Mouse (Mus musculus) embryo, embryonic 9.5 days (tissue): ENCODE measurements around the gene Slc7a7.
A peak's percentile ranks its signal among the peaks of the same experiment; 100 is the strongest.

Experiments
- DNase-seq: peaks from one replicate; pipeline ENCODE4 v3.0.0-alpha.2; 2017; ENCODE audit errors: extremely low spot score

The Slc7a7 gene

GRCm38 (mm10) chr14:54432837-54433830 lies 15.6 kb upstream of the Slc7a7 start:
- DNase-seq, result no peak

DNA sequence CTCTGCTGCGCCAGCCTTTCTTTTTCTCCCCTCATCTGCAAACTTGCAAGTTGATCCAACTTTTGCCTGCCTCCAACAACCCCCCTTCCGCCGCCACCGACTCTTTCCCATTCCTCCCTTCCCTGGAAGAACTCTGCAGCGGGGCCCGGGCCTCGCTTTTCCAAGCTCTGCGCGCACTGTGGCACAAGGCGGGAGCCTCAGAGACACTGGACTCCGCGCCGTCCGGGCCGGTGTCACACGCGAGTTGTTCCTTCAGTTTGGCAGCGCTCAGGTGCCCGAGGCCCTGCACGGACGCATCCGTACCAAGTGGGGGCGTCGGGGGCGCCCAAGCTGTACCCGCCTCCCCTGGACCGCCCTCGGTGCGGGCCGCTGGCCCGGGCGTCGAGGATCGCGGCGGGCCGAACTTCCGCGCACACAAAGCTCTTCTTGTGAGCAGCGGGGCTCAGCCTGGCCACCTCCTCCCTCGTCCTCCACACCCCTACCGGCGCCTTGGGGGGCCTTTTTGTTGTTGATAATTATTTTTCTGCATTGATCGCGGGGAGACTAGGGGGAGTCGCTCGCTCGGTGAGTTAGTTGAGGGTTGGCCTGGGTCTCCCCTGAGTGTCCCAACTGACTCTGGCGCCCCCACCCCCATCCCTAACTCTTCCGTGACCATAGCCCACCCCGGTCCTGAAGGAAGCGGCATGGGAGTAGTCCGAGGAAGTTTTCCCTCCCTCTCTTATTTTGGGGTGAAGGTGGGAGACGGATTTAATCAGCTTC lies 14.7 kb upstream of the Slc7a7 start:
- DNase-seq, result peak; percentile 58

DNA sequence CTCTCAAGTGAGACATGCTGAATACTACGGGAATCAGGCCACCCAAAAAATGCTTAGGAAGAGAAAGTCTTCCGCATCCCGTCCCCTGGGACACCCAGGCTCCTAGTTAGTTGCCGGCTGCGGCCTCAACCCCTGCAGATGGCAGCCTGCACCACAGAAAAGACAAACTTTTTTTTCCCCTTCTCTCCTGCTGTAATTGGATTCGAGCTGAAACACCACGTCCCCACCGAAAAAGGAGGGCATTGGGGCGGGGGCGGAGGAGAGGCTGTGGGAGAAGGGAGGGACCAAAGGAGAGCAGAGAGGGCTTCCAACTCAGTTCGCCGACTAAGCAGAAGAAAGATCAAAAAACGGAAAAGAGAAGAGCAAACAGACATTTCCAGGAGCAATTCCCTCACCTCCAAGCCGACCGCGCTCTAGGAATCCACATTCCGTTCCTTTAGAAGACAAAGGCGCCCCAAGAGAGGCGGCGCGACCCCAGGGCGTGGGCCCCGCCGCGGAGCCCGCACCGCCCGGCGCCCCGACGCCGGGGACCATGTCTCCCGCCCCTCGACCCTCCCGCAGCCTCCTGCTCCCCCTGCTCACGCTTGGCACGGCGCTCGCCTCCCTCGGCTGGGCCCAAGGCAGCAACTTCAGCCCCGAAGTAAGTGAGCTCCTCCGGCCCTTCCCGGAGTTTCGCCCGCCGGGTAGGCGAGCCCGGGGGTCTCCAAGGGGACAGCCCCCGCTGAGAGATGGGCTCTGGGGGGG lies 13.9 kb upstream of the Slc7a7 start, which contains the start of gene Mmp14:
Gene Mmp14, plus strand, starts transcription at position 279 of the 744 bp plus-strand sequence.
- DNase-seq, result peak; percentile 84

DNA sequence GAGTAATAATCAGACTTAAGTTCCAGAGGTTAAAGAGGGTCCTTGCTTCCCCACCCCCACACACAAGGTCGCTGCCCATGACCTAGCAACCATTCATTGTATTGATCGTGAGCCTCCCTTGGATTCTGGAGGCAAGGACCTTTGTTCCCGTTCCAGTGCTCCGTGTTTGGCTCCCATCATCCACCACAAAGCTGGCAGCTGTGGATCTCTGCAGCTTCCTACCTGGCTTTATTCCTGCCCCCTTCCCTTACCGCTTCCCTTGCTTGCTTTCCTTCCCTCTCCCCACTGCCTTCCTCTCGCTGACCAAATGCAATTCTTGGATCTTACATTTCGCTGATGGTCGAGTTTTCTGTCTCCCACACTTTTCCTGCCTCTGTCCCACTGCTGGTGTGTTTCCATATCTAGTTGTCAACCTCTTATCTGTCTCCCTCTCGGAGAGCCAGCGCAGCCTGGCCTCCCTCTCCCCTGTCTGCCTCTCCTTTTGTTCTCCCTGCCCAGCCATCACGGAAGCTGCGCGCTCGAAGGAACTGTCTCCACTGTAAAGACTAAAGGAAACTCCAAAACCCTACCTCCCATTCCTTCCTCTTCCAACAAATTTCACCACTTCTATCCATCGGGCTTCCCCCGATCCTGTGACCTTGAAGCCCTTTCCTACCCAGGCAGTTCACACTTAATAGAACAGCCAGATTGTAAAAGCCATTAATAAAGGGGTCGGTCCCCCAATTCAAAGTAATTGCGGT lies 13.0 kb upstream of the Slc7a7 start:
- peak; percentile 57 for DNase-seq

DNA sequence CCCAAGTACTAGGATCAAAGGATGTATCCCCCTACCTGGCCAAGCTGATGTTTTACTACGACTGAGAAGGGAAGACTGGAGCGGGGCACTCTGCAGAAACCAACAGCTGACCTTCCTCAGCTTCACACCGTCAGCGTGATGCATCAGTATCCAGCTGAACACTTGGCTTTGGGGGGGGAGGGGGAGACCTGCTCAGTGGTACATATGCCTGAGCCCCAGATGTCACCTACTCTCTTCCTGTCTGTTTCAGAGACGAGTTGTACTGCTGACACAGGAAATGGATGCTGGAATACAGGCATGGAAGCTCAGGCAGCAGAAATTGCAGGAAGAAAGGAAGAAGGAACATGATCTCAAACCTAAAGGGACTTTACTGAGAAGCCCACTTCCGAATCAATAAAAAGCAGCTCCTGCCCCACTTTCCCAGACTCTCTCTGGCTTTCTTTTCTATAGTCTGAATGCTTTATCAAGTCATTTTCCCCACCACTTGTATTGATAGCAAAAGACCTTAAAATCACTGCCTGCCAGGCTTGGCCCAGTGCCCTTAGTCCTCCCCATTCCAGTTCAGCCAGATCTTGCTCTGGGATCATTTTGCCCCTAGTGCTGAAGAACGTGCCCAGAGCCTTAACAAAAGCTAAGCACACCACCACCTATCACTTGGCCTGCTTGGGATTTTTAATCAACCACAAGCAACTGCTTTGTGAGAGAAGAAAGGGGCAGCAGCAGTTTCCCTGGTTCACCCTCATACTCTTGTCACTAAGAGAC lies 11.9 kb upstream of the Slc7a7 start:
- no peak for DNase-seq

GRCm38 (mm10) chr14:54428421-54428820 lies 10.8 kb upstream of the Slc7a7 start:
- no peak for DNase-seq

DNA sequence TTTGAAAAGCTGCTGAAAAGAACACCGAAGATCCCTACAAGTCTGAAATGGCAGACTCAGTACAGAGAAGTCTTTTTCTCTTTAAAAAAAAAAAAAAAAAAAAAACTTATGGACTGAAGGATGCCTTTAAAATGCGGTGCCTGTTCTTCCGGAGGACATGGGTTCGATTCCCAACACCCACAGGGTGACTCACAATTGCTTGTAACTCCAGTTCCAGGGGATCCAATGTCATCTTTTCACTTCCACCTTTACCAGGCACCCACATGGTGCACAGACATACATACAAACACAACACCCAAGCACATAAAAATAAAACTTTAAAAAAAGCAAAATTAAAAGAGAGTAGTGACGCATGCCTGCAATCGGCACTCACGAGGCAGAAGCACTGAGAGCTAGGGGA lies 10.1 kb upstream of the Slc7a7 start:
- DNase-seq, result no peak

DNA sequence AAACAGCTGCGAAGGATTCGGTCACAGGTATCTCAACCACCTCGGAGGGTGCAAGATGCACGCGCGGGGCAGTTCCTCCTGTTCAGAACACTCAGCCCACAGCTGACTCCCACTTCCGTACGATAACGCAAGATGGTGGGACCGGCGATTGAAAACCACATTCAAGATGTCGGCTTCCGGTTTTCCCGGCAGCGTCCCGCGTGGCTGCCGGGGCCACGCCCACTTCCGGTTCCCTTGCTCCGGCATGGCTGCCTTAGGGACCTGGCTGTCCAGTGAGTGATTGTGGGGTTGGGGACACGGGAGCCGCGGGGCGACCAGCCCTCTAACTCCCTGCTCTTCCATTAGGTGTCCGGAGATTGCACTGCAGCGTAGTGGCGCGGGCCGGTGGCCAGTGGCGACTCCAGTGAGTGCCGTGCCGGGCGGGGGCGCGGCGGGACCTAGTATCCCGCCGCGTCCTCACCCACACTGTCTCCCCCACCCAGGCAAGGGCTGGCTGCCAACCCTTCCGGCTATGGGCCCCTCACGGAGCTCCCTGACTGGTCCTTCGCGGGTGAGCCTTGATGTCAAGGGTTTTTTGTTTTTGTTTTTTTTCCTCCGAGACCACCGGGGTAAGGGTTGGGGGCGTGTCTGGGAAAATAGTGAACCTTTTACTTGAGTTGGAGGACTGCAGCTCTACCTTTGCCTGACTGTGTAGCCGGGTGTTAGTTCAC lies 9.3 kb upstream of the Slc7a7 start, which contains the start of gene Mrpl52:
Gene Mrpl52, plus strand, starts transcription at position 221 of the 710 bp plus-strand sequence.
- peak; percentile 92 for DNase-seq

- DNase-seq, result no peak
These were observed 8.6 kb upstream of the Slc7a7 start for GRCm38 (mm10) chr14:54426003-54426688.

DNA sequence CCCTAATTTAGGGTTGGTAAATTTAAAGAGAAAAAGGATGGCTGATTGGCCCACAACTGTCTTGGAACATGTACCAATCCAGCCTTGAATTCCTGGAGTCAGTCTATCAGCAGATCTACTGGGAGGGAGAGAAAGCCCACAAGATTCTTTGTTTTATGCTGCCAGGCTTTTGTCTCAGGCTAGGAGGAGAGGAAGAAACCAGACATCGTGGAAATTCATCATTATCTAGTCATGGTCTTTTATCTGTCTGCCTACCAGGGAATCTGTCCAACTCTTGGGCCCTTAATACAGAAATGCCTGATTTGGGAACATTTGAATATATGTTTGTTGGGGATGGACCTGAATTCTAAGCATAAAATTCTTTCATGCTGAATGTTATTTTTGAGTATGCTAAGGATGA lies 8.0 kb upstream of the Slc7a7 start:
- DNase-seq, result no peak

- DNase-seq, result no peak
These were observed 7.1 kb upstream of the Slc7a7 start for GRCm38 (mm10) chr14:54424634-54425033.

- DNase-seq, result no peak
These were observed 5.8 kb upstream of the Slc7a7 start for GRCm38 (mm10) chr14:54423406-54423805.

- no peak for DNase-seq
These were observed 3.4 kb upstream of the Slc7a7 start for GRCm38 (mm10) chr14:54421014-54421413.

DNA sequence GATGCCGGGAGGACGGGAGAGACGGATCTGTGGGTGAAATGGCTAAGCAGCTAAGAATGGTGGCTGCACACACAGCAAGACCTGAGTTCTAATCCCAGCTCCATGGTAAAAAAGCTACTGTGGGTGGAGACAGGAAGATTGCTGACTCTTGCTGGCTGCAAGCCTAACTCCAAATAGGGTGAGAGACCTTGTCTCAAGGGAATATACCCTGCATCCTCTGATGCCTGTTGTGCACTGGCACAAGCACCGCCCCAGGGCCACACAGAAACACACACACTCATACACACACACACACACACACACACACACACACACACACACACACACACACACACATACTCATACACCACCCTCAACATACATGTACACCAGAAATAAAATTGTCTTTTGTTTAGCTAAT lies 750 bp downstream of the Slc7a7 start:
- DNase-seq, result no peak

DNA sequence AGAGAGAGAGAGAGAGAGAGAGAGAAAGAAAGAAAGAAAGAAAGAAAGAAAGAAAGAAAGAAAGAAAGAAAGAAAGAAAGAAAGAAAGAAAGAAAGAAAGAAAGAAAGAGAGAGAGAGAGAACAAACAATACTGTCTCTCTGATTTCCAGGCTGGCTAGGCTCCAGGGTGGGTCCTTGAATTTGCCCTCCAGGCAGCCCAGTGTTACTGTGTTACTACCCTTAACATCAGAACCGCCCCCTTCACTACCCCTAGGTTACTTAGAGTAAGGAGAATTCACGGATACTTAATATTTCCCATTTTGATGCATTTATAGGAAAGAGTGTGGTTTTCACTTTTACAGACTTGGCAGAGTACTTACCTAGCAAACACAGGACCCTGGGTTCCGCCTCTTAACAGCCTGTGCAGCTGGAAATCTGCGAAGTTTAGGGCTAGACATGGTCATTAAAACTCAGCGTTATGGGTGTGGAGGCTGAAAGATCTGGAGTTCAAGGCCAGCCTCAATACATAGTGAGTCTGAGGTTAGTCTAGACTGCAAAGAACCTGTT lies 1.3 kb downstream of the Slc7a7 start:
- no peak for DNase-seq

DNA sequence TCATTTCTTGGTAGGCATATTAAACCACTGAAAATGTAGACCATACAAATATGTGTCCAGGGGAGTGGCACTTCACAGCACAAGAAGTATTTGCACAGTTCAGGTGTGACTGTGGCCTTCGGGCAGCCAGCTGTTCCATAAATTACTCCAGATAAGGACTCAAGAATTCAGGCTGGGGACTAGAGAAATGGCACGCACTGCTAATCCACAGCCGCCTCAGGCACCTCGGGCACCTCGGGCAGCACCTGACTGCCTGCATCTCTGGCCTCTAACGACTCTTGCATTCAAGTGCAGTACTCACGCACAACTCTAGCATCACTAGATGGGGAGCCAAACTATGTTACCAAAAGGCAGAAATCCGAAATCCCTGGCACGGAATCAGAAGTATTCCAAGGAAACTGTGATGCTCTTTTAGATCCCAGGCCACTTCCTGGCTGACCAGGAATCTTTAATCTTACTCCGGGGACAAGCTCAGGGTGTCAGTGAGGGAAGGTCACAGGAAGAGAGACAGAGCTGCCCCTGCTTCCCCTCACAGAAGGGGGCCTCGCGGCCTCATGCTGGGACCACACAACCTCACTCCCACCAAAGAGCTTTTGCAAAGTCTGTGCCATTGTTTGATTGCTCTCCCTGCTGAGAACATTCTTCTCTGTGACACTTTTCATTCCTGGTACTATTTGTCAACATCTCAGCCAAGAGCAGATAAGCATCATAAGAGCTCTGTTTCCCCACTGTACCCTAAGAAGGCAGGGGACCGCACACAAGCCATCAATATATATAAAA lies 2.1 kb downstream of the Slc7a7 start:
- DNase-seq, result no peak

DNA sequence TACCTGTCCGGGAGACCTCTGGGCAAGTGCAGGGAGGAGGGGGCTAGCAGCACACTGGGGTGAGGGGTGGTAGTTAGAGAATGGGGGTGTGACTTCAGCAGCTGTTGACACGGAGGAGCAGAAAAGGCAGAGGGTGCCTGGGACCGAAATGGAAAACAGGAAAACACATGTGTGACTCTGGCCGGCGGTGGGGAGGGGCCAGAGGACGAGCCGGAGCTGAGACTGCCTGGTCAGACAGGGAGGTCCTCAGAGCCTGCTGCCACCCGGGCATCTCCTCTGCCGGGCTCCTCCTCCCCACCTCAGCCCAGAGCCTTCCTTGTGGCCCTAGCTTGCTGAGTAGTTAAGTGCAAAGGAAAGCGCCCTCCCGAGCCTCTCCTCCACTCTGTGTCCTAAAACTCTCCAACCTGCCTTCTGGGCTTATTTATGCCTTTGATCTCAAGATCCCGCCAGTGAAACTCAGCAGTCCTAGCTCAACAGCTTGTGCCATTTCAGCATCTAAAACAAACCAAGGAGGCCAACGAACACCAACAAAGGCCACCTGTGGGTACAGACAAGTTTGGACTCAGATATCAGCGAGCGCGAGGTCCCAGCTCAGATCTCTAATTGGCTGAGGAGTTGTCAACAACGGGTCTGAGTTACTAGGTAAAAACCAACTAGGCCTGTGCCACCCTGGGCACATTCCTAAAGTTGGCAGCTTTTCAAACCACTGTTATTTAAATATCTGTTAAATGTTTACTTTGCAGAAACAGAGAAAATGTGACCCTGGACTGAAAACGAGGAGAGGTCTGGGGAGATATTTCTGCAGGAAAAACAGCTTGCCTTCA lies 3.5 kb downstream of the Slc7a7 start:
- DNase-seq, result no peak
